Mouse (Mus musculus): ENCODE data around the gene Map3k12. TPM values are rescaled to one million over a fixed set of nuclear protein-coding genes. Genes with fewer than 3 reads are reported as not detected.
A peak's percentile ranks its signal among the peaks of the same experiment; 100 is the strongest.

The Map3k12 gene
- total RNA-seq, 2 experiments from 2014 or later: 5.1 to 5.2 TPM

DNA sequence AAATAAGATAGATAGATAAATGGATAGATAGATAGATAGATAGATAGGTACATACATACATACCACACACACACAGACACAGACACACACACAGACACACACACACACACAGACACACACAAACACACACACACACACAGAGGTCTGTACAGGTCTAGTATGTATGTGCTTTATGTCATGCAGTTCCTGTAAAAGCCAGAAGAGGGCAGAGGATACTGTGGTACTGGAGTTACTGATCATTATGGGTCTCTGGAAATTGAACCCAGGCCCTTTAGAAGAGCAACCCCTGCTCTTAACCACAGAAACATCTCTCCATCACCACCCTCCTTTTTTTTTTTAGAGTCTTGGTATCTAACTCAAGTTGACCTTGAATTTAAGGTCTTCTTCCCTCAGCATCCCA is 53.2 kb downstream of the Map3k12 start:
- intact Hi-C loops (cut with DNase I): loop anchor here (2.0 kb wide), 1 partner anchor 61 kb away; the partner anchor contains the start of gene Npff
- DNase-seq: peak in 1 of 2 experiments; percentile 33

DNA sequence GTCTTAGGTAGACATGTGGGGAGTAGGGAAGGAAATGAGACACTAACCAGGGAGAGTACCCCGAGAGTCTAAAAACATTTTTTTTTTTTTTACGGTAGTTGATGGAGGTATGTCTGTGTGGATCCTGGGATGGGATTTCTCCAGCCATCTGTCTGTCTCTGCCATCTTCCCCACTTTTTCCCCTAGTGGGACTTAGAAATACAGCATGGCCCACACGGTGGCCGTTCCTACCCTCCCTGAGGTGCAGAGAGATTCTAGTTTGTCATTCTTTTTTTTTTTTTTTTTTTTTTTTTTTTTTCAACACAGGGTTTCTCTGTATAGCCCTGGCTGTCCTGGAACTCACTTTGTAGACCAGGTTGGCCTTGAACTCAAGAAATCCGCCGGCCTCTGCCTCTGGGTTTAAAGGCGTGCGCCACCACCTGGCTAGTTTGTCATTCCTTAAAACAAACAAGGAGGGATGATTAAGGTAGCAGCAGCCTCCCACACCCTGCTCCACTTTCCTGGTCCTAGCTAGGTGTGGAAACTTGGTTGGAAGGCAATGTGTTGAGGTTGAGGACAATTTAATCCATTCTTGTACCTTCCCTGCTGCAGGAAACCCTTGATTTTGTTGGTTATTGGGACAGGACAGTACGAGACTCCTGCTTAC is 55.3 kb downstream of the Map3k12 start:
- intact Hi-C loops (cut with DNase I): loop anchor here (2.0 kb wide), 1 partner anchor 63 kb away; the partner anchor contains the start of gene Npff

DNA sequence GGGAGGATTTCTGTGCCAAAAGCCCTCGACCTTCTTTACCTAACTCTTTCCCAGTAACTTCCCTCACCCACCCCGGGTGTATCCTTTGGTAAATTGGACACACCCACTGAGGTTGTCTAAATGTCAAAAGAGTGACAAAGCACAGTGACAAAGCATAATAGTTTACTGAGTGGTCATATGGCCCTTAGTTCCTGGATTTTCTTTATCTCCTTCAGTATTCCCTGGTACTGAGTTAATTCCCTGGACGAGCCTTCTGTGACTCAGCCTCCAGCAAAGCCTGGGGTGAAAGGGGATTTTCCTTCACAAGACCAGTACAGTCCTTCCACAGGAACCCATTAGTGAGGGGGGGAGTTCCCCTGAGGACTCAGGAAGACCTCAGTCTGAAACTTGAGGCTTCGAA is 55.9 kb downstream of the Map3k12 start:
- DNase-seq: peak in 1 of 2 experiments; percentile 23
- intact Hi-C loops (cut with DNase I): no loop called here

More for the DNA sequence above, 55.3 kb downstream of the Map3k12 start:
- no peak for DNase-seq

DNA sequence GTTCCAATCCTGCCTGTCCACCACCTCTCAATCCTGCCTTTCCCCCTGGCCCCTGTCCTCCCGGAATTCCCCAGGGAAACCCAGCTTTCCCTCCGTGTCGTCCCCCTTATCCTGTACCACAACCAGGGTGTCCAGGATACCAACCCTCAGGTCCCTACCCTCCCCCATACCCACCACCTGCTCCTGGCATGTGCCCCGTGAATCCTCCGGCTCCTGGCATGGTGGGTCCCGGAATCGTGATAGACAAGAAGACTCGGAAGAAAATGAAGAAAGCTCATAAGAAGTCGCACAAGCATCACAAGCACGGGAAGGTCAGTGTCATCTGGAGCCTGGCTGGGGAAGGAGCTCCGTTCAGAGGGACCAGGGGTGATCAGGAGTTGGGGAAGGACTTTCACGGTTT is 56.5 kb downstream of the Map3k12 start:
- intact Hi-C loops (cut with DNase I): no loop called here
- no peak for DNase-seq

DNA sequence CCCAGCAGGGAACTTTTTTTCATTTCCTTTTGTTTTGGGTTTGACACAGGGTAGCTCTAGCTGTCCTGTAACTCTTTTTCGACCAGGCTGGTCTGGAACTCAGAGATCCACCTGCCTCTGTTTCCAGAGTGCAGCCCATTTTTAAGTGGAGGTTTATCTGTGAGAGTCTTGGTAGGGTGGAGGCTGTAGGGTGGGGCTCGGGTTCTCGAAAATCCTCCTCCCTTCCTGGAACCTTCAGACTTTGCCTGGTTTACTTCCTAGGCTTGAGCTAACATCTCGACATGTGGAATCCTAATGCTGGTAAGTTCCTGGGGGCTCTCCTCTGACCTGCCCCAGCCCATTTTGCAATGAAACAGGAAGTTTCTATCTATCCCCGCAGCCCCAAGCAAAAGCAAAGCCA is 57.0 kb downstream of the Map3k12 start:
- DNase-seq: no peak

DNA sequence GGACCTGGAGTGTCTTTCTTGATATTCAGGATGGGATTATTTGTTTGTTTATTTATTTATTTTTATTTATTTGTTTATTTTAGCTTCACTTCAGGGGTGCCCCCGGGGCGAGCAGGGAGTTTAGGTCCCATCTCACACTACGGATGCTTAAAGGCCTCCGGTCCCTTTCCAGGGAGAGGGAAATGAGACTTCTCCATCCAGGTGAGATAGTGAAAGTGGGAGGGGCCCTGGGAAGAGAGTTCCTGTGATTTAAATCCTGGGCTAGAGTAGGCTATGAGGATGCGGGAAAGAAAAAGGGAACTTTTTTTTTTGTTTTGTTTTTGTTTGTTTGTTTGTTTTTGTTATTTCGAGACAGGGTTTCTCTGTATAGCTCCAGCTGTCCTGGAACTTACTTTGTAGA is 57.5 kb downstream of the Map3k12 start:
- no peak for DNase-seq
- intact Hi-C loops (cut with DNase I): loop anchor here (5.0 kb wide), 1 partner anchor 67 kb away; no protein-coding TSS in a partner anchor

More for the DNA sequence above, 57.0 kb downstream of the Map3k12 start:
- intact Hi-C loops (cut with DNase I): loop anchor here (5.0 kb wide), 1 partner anchor 68 kb away; no protein-coding TSS in a partner anchor

DNA sequence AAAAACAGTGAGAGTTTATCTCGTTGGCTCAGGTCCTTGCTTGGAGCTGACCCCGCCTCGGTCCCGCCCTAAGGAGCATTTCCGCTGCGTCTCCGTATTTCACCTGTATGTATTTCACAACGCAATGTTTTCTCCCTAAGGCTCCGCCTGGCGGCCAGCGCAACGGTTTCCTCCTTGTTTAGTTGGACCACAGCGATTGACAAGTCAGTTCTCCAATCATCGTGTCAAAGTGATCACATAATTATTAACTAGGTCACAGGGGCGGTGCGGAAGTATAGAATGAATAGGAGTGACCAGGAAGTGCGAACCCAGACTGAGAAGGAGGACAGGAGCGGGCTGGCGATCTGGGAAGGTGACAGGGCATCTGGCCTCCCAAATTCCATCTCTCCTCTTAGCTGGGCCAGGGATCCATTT is 58.0 kb downstream of the Map3k12 start, which contains the start of gene Prr13:
Gene Prr13, plus strand, starts transcription at position 125 of the 414 bp plus-strand sequence.
- DNase-seq: peak; percentile 92 to 93
- intact Hi-C loops (cut with DNase I): loop anchor here (5.0 kb wide), 1 partner anchor 67 kb away; no protein-coding TSS in a partner anchor

DNA sequence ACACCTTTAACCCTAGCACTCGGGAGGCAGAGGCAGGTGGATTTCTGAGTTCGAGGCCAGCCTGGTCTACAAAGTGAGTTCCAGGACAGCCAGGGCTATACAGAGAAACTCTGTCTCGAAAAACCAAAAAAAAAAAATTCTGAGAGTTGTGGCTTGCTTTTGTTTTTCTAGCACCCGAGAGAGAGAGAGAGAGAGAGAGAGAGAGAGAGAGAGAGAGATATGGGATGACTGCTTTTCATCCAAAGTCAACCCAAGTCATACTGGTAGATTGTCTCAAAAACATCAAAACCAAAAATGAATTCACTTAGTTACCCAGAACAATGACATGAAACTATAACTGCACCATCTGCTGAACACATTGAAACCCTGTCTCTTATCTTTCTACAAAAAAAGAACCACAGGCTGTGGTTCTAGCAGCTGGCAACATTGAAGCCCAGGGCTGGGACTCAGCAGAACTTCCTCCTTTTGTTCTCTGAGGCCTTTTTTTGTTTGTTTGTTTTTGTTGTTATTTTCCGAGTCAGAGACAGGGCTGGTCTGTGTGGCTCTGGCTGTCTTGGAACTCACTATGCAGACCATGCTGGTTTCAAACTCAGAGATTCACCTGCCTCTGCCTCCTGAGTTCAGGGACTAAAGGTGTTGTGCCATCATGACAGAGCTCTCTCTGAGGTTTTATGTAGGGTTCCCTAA is 58.7 kb downstream of the Map3k12 start:
- DNase-seq: peak; percentile 22 to 32
- intact Hi-C loops (cut with DNase I): loop anchor here (5.0 kb wide), 1 partner anchor 66 kb away; no protein-coding TSS in a partner anchor

DNA sequence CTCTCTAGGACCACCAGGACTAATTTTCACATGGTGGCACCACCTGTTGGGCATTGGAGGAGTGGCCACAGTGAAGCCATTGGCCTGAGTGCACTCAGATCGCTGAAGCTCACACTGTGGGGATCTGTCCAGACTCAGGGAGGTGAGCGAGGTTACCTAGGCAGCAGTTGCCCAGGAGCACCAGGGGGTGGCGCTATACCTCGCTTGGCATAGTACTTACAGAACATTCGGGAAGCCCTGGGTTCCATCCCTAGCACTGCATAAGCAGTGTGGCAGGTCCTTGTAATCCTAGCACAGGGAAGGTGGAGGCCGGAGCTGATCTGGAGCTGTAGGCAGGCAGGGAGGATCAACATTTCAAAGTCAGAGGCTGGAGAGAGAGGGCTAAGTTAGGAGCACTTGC is 60.9 kb downstream of the Map3k12 start:
- intact Hi-C loops (cut with DNase I): loop anchor here (5.0 kb wide), 1 partner anchor 64 kb away; no protein-coding TSS in a partner anchor
- no peak for DNase-seq

DNA sequence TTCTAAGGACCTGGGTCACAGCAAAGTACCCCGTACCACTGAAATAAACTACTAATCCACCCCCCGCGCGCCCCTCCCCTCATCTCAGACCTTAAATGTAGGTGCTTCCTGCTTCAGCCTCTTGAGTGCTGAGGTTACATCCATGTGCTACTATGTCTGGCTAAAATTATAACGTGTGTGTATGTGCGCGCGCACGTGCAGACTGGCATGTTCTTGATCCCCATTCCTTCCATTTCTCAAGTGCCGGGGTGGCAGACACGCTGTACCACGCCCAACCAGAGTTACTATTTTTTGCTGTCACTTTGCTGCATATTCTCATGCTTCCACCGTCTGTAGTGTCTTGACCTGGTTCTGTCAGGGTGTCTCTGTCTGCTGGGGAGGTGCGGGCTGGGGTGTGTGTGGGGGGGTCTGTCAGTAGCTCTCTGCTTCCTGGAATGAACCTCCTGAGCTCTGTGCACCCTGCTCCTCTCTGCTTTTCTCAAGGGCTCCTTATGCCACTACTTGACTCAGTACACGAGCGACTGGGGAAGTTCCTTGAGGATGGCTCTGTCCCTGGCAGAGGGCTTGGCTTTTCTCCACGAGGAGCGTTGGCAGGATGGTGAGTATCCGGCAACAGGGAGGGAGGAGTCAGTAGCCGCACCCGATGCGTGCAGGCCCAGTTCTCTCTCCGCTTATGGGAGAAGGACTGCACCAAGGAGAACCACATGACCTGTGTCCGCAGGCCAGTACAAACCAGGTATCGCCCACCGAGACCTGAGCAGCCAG is 65.0 kb downstream of the Map3k12 start:
- DNase-seq: no peak
- intact Hi-C loops (cut with DNase I): no loop called here

DNA sequence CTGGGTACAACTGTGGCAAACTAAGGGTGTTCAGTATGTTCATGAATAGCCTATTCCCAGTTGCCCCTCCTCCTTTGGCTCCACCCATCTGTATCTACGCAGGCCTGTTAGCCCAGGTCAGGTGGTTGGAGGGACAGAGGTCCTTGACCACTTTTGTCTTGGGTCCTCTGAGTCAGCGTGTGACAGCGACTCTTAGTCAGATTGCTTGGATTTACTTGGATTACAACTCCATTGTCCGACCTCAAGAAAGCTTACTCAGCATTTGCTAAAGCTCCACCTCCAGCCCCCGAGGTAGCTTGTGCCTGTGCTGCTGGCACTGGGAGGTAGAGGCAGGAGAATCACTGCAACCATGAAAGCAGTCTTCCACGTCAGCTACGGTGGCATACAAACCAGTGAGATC is 65.9 kb downstream of the Map3k12 start:
- DNase-seq: no peak
- intact Hi-C loops (cut with DNase I): no loop called here

DNA sequence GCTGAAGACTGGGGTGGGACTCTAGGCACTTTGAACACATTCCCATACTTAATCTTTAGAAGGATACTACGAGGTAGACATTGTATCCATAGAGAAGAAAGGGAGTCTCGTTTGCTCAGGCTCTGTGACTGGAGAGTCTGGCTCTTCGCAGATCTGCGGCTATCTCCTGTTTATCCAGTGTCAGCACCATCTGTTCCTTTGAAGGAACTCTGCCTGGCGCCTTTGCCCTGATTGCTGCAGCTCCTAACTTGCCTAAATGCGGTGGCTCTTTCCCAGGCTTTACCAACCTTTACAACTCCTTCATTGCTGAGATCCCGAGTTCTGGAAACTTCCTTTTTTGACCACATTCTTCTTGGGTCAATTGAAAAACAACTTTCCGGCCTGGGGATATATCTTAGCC is 67.5 kb downstream of the Map3k12 start:
- no peak for DNase-seq
- intact Hi-C loops (cut with DNase I): no loop called here

Other genes with a start within 250 kb of the Map3k12 start
- not detected for gene Gm9918, start 246.5 kb downstream of the Map3k12 start, total RNA-seq (2021)
- 10 to 100 TPM; 20.6 to 23.8 TPM for gene Mfsd5, start 237.6 kb downstream of the Map3k12 start, total RNA-seq (2021)
- gene Espl1, start 220.8 kb downstream of the Map3k12 start, total RNA-seq (2021): 10 to 100 TPM in 1 of 2 experiments, 1 to 10 TPM in 1; 7.5 to 10.7 TPM
- 100 to 1,000 TPM; 336 to 346 TPM for gene Pfdn5, start 190.9 kb downstream of the Map3k12 start, total RNA-seq (2021)
- gene Myg1, start 185.4 kb downstream of the Map3k12 start, total RNA-seq (2021): 10 to 100 TPM; 28.3 to 31.5 TPM
- 10 to 100 TPM; 16.2 to 16.4 TPM for gene Aaas, start 166.3 kb downstream of the Map3k12 start, total RNA-seq (2021)
- not detected for gene Sp7, start 149.9 kb downstream of the Map3k12 start, total RNA-seq (2021)
- gene Sp1, start 110.9 kb downstream of the Map3k12 start, total RNA-seq (2021): 10 to 100 TPM; 57.7 to 68.4 TPM
- gene Amhr2, start 71.7 kb downstream of the Map3k12 start, total RNA-seq (2021): 1 to 10 TPM in 1 of 2 experiments, under 1 TPM in 1; 0.67 to 1.4 TPM
- 10 to 100 TPM; 23.3 to 27.3 TPM for gene Prr13, start 58.0 kb downstream of the Map3k12 start, total RNA-seq (2021)
- 100 to 1,000 TPM; 547 to 592 TPM for gene Pcbp2, start 46.5 kb downstream of the Map3k12 start, total RNA-seq (2021)
- gene Gm10337, start 13.3 kb downstream of the Map3k12 start, total RNA-seq (2021): 1 to 10 TPM in 1 of 2 experiments, not detected in 1; 3.6 TPM
- gene Tarbp2, start 1.1 kb upstream of the Map3k12 start, total RNA-seq (2021): 10 to 100 TPM; 45.9 to 53.1 TPM
- gene Npff, start 7.9 kb upstream of the Map3k12 start, total RNA-seq (2021): 1 to 10 TPM; 1.4 to 3.8 TPM
- gene Gm28047, start 108.0 kb upstream of the Map3k12 start, total RNA-seq (2021): 1 to 10 TPM in 1 of 2 experiments, not detected in 1; 1.2 TPM
- gene Atf7, start 108.4 kb upstream of the Map3k12 start, total RNA-seq (2021): 10 to 100 TPM; 71.3 to 79.2 TPM
- gene Atp5g2, start 155.3 kb upstream of the Map3k12 start, total RNA-seq (2021): 10 to 100 TPM; 31.1 to 47.4 TPM
- 100 to 1,000 TPM in 1 of 2 experiments, 10 to 100 TPM in 1; 90.9 to 100 TPM for gene Calcoco1, start 205.1 kb upstream of the Map3k12 start, total RNA-seq (2021)

Measured in heart, postnatal 10 days (tissue).